Mouse (Mus musculus): ENCODE results near the gene Chrna3. TPM values are rescaled to one million over a fixed set of nuclear protein-coding genes. Genes with fewer than 3 reads are reported as not detected.

The Chrna3 gene
- total and polyA plus RNA-seq, 2 experiments from 2014 or later, result 12.1 to 15.8 TPM

- Histone ChIP-seq H3K9me3 (ENCODE audit: low read length) (no peaks in the 10 kb centered on the region), H3K4me1 (ENCODE audit: insufficient read depth, low read length) (no peaks in the 10 kb centered on the region), H3K4me2 (ENCODE audit: low read depth, low read length, poor library complexity, severe bottlenecking) (no peak overlapping the region), H3K9ac (replicated peaks; ENCODE audit: low read length, poor library complexity, severe bottlenecking) (no peak overlapping the region), H3K4me3 (ENCODE audit: low read depth, low read length) (no peak overlapping the region), H3K27ac (ENCODE audit: low read depth, low read length) (no peak overlapping the region), H3K36me3 (ENCODE audit: insufficient read depth, low read length) (peaks cover 33% of the 10 kb centered on the region), H3K27me3 (ENCODE audit: insufficient read depth, low read length) (no peaks in the 10 kb centered on the region)
- WGBS, result 97% methylated on average over 4 of the region's 4 CpGs
- DNase-seq (ENCODE audit: low spot score) (no peak), ATAC-seq (ENCODE audit: low FRiP score) (no peak)
- no peak for TF ChIP-seq CTCF (IDR thresholded peaks at IDR 0.05)
Measured at GRCm38 (mm10) chr9:54961059-54961458, 65.3 kb downstream of the Chrna3 start.

Other genes starting within 250 kb of the Chrna3 start
- 38.5 and 58.1 TPM in 2 replicates for gene Ireb2, start 162.8 kb downstream of the Chrna3 start, total RNA-seq (2014; rRNA removed)
- 16.5 and 18.5 TPM in 2 replicates for gene Ireb2, start 162.8 kb downstream of the Chrna3 start, polyA plus RNA-seq (2015; fragmentation: Nextera tagmentation; extraction: Ambion mirVana)
- gene Hykk, start 109.3 kb downstream of the Chrna3 start, total RNA-seq (2014; rRNA removed), result 1.4 and 2.5 TPM in 2 replicates
- 1.2 and 1.3 TPM in 2 replicates for gene Hykk, start 109.3 kb downstream of the Chrna3 start, polyA plus RNA-seq (2015; fragmentation: Nextera tagmentation; extraction: Ambion mirVana)
- gene Psma4, start 75.8 kb downstream of the Chrna3 start, total RNA-seq (2014; rRNA removed), result 188 and 640 TPM in 2 replicates
- 231 and 243 TPM in 2 replicates for gene Psma4, start 75.8 kb downstream of the Chrna3 start, polyA plus RNA-seq (2015; fragmentation: Nextera tagmentation; extraction: Ambion mirVana)
- gene AY074887, start 75.6 kb downstream of the Chrna3 start, total RNA-seq (2014; rRNA removed), result not detected in 2 replicates
- 0.53 and 1.2 TPM in 2 replicates for gene AY074887, start 75.6 kb downstream of the Chrna3 start, polyA plus RNA-seq (2015; fragmentation: Nextera tagmentation; extraction: Ambion mirVana)
- gene Chrna5, start 45.7 kb downstream of the Chrna3 start, total RNA-seq (2014; rRNA removed), result 3.1 and 3.8 TPM in 2 replicates
- 1.8 and 2.1 TPM in 2 replicates for gene Chrna5, start 45.7 kb downstream of the Chrna3 start, polyA plus RNA-seq (2015; fragmentation: Nextera tagmentation; extraction: Ambion mirVana)
- 2.0 and 5.0 TPM in 2 replicates for gene Chrnb4, start 22.2 kb upstream of the Chrna3 start, total RNA-seq (2014; rRNA removed)
- gene Chrnb4, start 22.2 kb upstream of the Chrna3 start, polyA plus RNA-seq (2015; fragmentation: Nextera tagmentation; extraction: Ambion mirVana), result 2.4 and 2.5 TPM in 2 replicates
- 28.1 and 36.3 TPM in 2 replicates for gene Ube2q2, start 122.3 kb upstream of the Chrna3 start, total RNA-seq (2014; rRNA removed)
- gene Ube2q2, start 122.3 kb upstream of the Chrna3 start, polyA plus RNA-seq (2015; fragmentation: Nextera tagmentation; extraction: Ambion mirVana), result 33.5 and 34.5 TPM in 2 replicates
- gene Fbxo22, start 182.4 kb upstream of the Chrna3 start, total RNA-seq (2014; rRNA removed), result 57.1 and 61.5 TPM in 2 replicates
- 71.2 and 75.3 TPM in 2 replicates for gene Fbxo22, start 182.4 kb upstream of the Chrna3 start, polyA plus RNA-seq (2015; fragmentation: Nextera tagmentation; extraction: Ambion mirVana)

Data from midbrain, postnatal 0 days (tissue).